Mouse (Mus musculus) left cerebral cortex, adult 6 months (tissue): ENCODE results near the gene Rpl10. TPM values are rescaled to one million over a fixed set of nuclear protein-coding genes. Genes with fewer than 3 reads are reported as not detected.

Experiments
- long read RNA-seq, 2 experiments: library from polyadenylated mRNA; unstranded; transcript quantifications; one replicate each; pipeline ENCODE4 v2.0.0; 2019 to 2020
- polyA plus RNA-seq: library from polyadenylated mRNA; unstranded; fragments of <200 nt; fragmentation: Nextera tagmentation; gene quantifications from 2 replicates; pipeline ENCODE4 v1.2.3, GENCODE M21; 2021

Rpl10 gene
- polyA plus RNA-seq = 1,226 and 1,360 TPM in 2 replicates
- long read RNA-seq, experiment 1, transcript Rpl10-201 (7 exons, 799 nt) = major isoform, 5 of 17 reads
- long read RNA-seq, experiment 1, transcript Rpl10-202 (6 exons, 855 nt) = major isoform, 5 of 17 reads
- long read RNA-seq, experiment 1, partial matches to known transcripts = 2 of 17 reads
- long read RNA-seq, experiment 1, other reads (novel, unspliced or antisense) = 5 of 17 reads
- long read RNA-seq, experiment 2, transcript Rpl10-202 (6 exons, 855 nt) = minor isoform, 11 of 59 reads
- long read RNA-seq, experiment 2, transcript Rpl10-201 (7 exons, 799 nt) = major isoform, 24 of 59 reads
- long read RNA-seq, experiment 2, partial matches to known transcripts = 23 of 59 reads
- long read RNA-seq, experiment 2, other reads (novel, unspliced or antisense) = 1 of 59 reads

GRCm38 (mm10) chrX:74270062-74270901, at the start of gene Rpl10:
Gene Rpl10 (plus strand): TSS chrX:74270812.

GRCm38 (mm10) chrX:74249615-74250014, 21.0 kb upstream of the Rpl10 start, which contains the start of gene Flna:
Gene Flna (minus strand): TSS chrX:74249820.

GRCm38 (mm10) chrX:74254153-74254887, 16.3 kb upstream of the Rpl10 start, which contains the start of gene Emd:
Gene Emd (plus strand): TSS chrX:74254687.

GRCm38 (mm10) chrX:74281732-74282394, 11.3 kb downstream of the Rpl10 start, which contains the start of the genes Taz and Dnase1l1:
Gene Taz (plus strand): TSS chrX:74281912.
Gene Dnase1l1 (minus strand): TSS chrX:74282337.

GRCm38 (mm10) chrX:74296538-74297448, 26.2 kb downstream of the Rpl10 start, which contains the start of gene Atp6ap1:
Gene Atp6ap1 (plus strand): TSS chrX:74297097.

GRCm38 (mm10) chrX:74304867-74305700, 34.5 kb downstream of the Rpl10 start, which contains the start of gene Gdi1:
Gene Gdi1 (plus strand): TSS chrX:74304998.

GRCm38 (mm10) chrX:74312540-74313464, 42.2 kb downstream of the Rpl10 start, which contains the start of gene Fam50a:
Gene Fam50a (plus strand): TSS chrX:74313033.

Other genes with a start within 250 kb of the Rpl10 start
- gene Irak1, start 246.9 kb upstream of the Rpl10 start, polyA plus RNA-seq = 6.6 and 7.2 TPM in 2 replicates
- 0.23 and 1.2 TPM in 2 replicates for gene Opn1mw, start 143.3 kb upstream of the Rpl10 start, polyA plus RNA-seq
- gene Mecp2, start 135.4 kb upstream of the Rpl10 start, polyA plus RNA-seq = 6.0 and 15.2 TPM in 2 replicates
- not detected in 2 replicates for gene Tex28, start 103.0 kb upstream of the Rpl10 start, polyA plus RNA-seq
- 0.13 TPM in 1 of 2 replicates, not detected in the other for gene Tktl1, start 93.6 kb upstream of the Rpl10 start, polyA plus RNA-seq
- 3.0 and 3.1 TPM in 2 replicates for gene Flna, start 21.0 kb upstream of the Rpl10 start, polyA plus RNA-seq
- gene Emd, start 16.1 kb upstream of the Rpl10 start, polyA plus RNA-seq = 8.0 and 8.3 TPM in 2 replicates
- gene Taz, start 11.1 kb downstream of the Rpl10 start, polyA plus RNA-seq = 32.5 and 43.3 TPM in 2 replicates
- gene Dnase1l1, start 11.5 kb downstream of the Rpl10 start, polyA plus RNA-seq = 2.0 and 2.9 TPM in 2 replicates
- gene Atp6ap1, start 26.3 kb downstream of the Rpl10 start, polyA plus RNA-seq = 121 and 138 TPM in 2 replicates
- 172 and 250 TPM in 2 replicates for gene Gdi1, start 34.2 kb downstream of the Rpl10 start, polyA plus RNA-seq
- 26.7 and 27.5 TPM in 2 replicates for gene Fam50a, start 42.2 kb downstream of the Rpl10 start, polyA plus RNA-seq
- gene Plxna3, start 58.3 kb downstream of the Rpl10 start, polyA plus RNA-seq = 1.5 and 1.6 TPM in 2 replicates
- 47.9 and 50.4 TPM in 2 replicates for gene Lage3, start 82.8 kb downstream of the Rpl10 start, polyA plus RNA-seq
- gene Ubl4a, start 102.4 kb downstream of the Rpl10 start, polyA plus RNA-seq = 110 and 116 TPM in 2 replicates
- gene Slc10a3, start 102.5 kb downstream of the Rpl10 start, polyA plus RNA-seq = 3.3 and 3.8 TPM in 2 replicates
- gene Fam3a, start 122.5 kb downstream of the Rpl10 start, polyA plus RNA-seq = 17.4 and 21.2 TPM in 2 replicates
- gene Ikbkg, start 122.5 kb downstream of the Rpl10 start, polyA plus RNA-seq = 7.3 and 10.4 TPM in 2 replicates
- gene G6pdx, start 158.4 kb downstream of the Rpl10 start, polyA plus RNA-seq = 17.4 and 18.3 TPM in 2 replicates
- gene Gm6880, start 210.6 kb downstream of the Rpl10 start, polyA plus RNA-seq = not detected in 2 replicates